Mouse (Mus musculus) v-Abl transformed pro-B cells (cell line): ENCODE data around the gene Mknk1.

Experiments
- in situ Hi-C, 2 experiments: fragments of 400-800 bp; cut with MboI; formaldehyde crosslinking; loops; one replicate each; pipeline ENCODE4 v1.15.1; 2025; ENCODE audit not compliant: unreplicated experiment in 2 of 2

Gene Mknk1

GRCm38 (mm10) chr4:115838196-115838595 is 802 bp upstream of the Mknk1 start:
- in situ Hi-C loops, result loop anchor here in 1 of 2 experiments (25.0 kb wide), 1 partner anchor 1251 kb away; no protein-coding TSS in a partner anchor

GRCm38 (mm10) chr4:115839956-115840355 is 958 bp downstream of the Mknk1 start:
- in situ Hi-C loops, result loop anchor here in 1 of 2 experiments (25.0 kb wide), 1 partner anchor 1253 kb away; no protein-coding TSS in a partner anchor

- in situ Hi-C loops, result loop anchor here in 1 of 2 experiments (25.0 kb wide), 1 partner anchor 1254 kb away; no protein-coding TSS in a partner anchor
Observed at GRCm38 (mm10) chr4:115840842-115841241, 1.8 kb downstream of the Mknk1 start.

GRCm38 (mm10) chr4:115846656-115847055 is 7.7 kb downstream of the Mknk1 start:
- in situ Hi-C loops, result loop anchor here in 1 of 2 experiments (25.0 kb wide), 1 partner anchor 1259 kb away; no protein-coding TSS in a partner anchor

GRCm38 (mm10) chr4:115847377-115847776 is 8.4 kb downstream of the Mknk1 start:
- in situ Hi-C loops, result loop anchor here in 1 of 2 experiments (25.0 kb wide), 1 partner anchor 1260 kb away; no protein-coding TSS in a partner anchor

- in situ Hi-C loops, result loop anchor here in 1 of 2 experiments (25.0 kb wide), 1 partner anchor 1261 kb away; no protein-coding TSS in a partner anchor
Observed at GRCm38 (mm10) chr4:115848083-115848482, 9.1 kb downstream of the Mknk1 start.

- in situ Hi-C loops, result loop anchor here in 1 of 2 experiments (25.0 kb wide), 1 partner anchor 1262 kb away; no protein-coding TSS in a partner anchor
Observed at GRCm38 (mm10) chr4:115848990-115849677, 10.1 kb downstream of the Mknk1 start.

GRCm38 (mm10) chr4:115850111-115850510 is 11.1 kb downstream of the Mknk1 start:
- in situ Hi-C loops, result no loop called here

GRCm38 (mm10) chr4:115850631-115851030 is 11.6 kb downstream of the Mknk1 start:
- in situ Hi-C loops, result no loop called here

- in situ Hi-C loops, result no loop called here
Observed at GRCm38 (mm10) chr4:115851569-115851968, 12.6 kb downstream of the Mknk1 start.

- in situ Hi-C loops, result loop anchor here in 1 of 2 experiments (5.0 kb wide), 1 partner anchor 113 kb away; no protein-coding TSS in a partner anchor
Observed at GRCm38 (mm10) chr4:115855100-115855499, 16.1 kb downstream of the Mknk1 start.

- in situ Hi-C loops, result loop anchor here in 1 of 2 experiments (5.0 kb wide), 1 partner anchor 113 kb away; no protein-coding TSS in a partner anchor
Observed at GRCm38 (mm10) chr4:115855609-115856008, 16.6 kb downstream of the Mknk1 start.

GRCm38 (mm10) chr4:115856282-115856681 is 17.3 kb downstream of the Mknk1 start:
- in situ Hi-C loops, result loop anchor here in 1 of 2 experiments (5.0 kb wide), 1 partner anchor 114 kb away; no protein-coding TSS in a partner anchor

- in situ Hi-C loops, result loop anchor here in 1 of 2 experiments (5.0 kb wide), 1 partner anchor 115 kb away; no protein-coding TSS in a partner anchor
Observed at GRCm38 (mm10) chr4:115857293-115857883, 18.4 kb downstream of the Mknk1 start.

GRCm38 (mm10) chr4:115863352-115863751 is 24.4 kb downstream of the Mknk1 start:
- in situ Hi-C loops, result loop anchor here in 1 of 2 experiments (5.0 kb wide), 1 partner anchor 121 kb away; no protein-coding TSS in a partner anchor

- in situ Hi-C loops, result loop anchor here in 1 of 2 experiments (5.0 kb wide), 1 partner anchor 122 kb away; no protein-coding TSS in a partner anchor
Observed at GRCm38 (mm10) chr4:115863880-115864279, 24.9 kb downstream of the Mknk1 start.

GRCm38 (mm10) chr4:115869512-115870210 is 30.7 kb downstream of the Mknk1 start:
- in situ Hi-C loops, result no loop called here

- in situ Hi-C loops, result no loop called here
Observed at GRCm38 (mm10) chr4:115873231-115873630, 34.2 kb downstream of the Mknk1 start.

- in situ Hi-C loops, result no loop called here
Observed at GRCm38 (mm10) chr4:115878216-115878678, 39.2 kb downstream of the Mknk1 start.

- in situ Hi-C loops, result no loop called here
Observed at GRCm38 (mm10) chr4:115878828-115879227, 39.8 kb downstream of the Mknk1 start.
